In genomic region chr2:25679559-25679958, GRCm38 (mm10) we compare ENCODE assay signal across 36 mouse cellular contexts. TPM values are rescaled to one million over a fixed set of nuclear protein-coding genes. Genes with fewer than 3 reads are reported as not detected.
DNase-seq lines count a peak whose midpoint lies in the region; ATAC-seq lines count a peak whose summit lies in the region.
"Had no signal": no experiment of that assay in that cellular context is flagged by ENCODE, and none has a peak within 500 bp of the region (broad histone marks: within the 10 kb centered on the region; RNA-seq: fewer than 3 reads in every experiment).

No protein-coding gene starts in this region.

- no peak for ATAC-seq in cerebellum, adult (ENCODE audit: insufficient number of reproducible peaks, low FRiP score, low TSS enrichment)
- ATAC-seq: CD4-positive, CD25-positive, alpha-beta regulatory T cell, adult 4 months; forebrain, embryonic 15.5 days; hindbrain, embryonic 16.5 days; intestine, embryonic 15.5 days; Patski had no signal

- peak; percentile 55 for DNase-seq in T-cell, adult 2 months (ENCODE audit: low spot score)
- peak; percentile 39 for DNase-seq in thymus, postnatal 0 days (ENCODE audit: low spot score)
- DNase-seq in thymus, postnatal 25 days, result peak; percentile 58
- no peak for DNase-seq in adrenal gland, postnatal 25 days
- no peak for DNase-seq in frontal cortex, postnatal 14 days (ENCODE audit: low spot score in 2 of 2)
- DNase-seq in cerebellum, postnatal 4 days (ENCODE audit: low spot score in 2 of 2), result no peak
- DNase-seq: adrenal gland, adult 2 months; adrenal gland, postnatal 14 days; cerebellum, adult 18-20 months; cerebellum, adult 9-10 months; cerebellum, postnatal 25 days; embryo, embryonic 11 days; gastrocnemius, postnatal 10 days; heart, adult 18-20 months; heart, postnatal 10 days; heart, postnatal 36 days had no signal

RNA-seq across cellular contexts. Expression of gene Lcn10, which starts 3.0 kb away (rescaled TPM):
- polyA plus RNA-seq in thymus, postnatal 0 days (2015; fragmentation: Nextera tagmentation; extraction: Ambion mirVana), result 0.45 and 0.49 TPM in 2 replicates
- not detected in 2 replicates for total RNA-seq in adrenal gland, postnatal 25 days (2021)
- total RNA-seq: adrenal gland, adult 2 months; adrenal gland, postnatal 14 days; G1E; gastrocnemius, adult 18-20 months; gastrocnemius, postnatal 10 days; gastrocnemius, postnatal 4 days; heart, adult 18-20 months; heart, postnatal 10 days; heart, postnatal 36 days had no signal
- polyA plus RNA-seq: adrenal gland, adult 2 months; brain, embryonic 14.5 days; C2C12; cortical plate, adult 2 months; embryonic facial prominence, embryonic 10.5 days; embryonic facial prominence, embryonic 13.5 days; erythroblast, embryonic 14.5 days; forebrain, embryonic 12.5 days; forebrain, embryonic 15.5 days; G1E; heart, embryonic 12.5 days; heart, embryonic 15.5 days; hindbrain, embryonic 10.5 days; hindbrain, embryonic 13.5 days; hindbrain, embryonic 16.5 days; intestine, embryonic 15.5 days; Patski had no signal

RNA-seq across cellular contexts. Expression of gene Lcn6, which starts 3.0 kb away (rescaled TPM):
- 0.24 TPM in 1 of 2 replicates, not detected in the other for polyA plus RNA-seq in thymus, postnatal 0 days (2015; fragmentation: Nextera tagmentation; extraction: Ambion mirVana)
- not detected in 2 replicates for total RNA-seq in adrenal gland, postnatal 25 days (2021)
- total RNA-seq: adrenal gland, adult 2 months; adrenal gland, postnatal 14 days; G1E; gastrocnemius, adult 18-20 months; gastrocnemius, postnatal 10 days; gastrocnemius, postnatal 4 days; heart, adult 18-20 months; heart, postnatal 10 days; heart, postnatal 36 days had no signal
- polyA plus RNA-seq: adrenal gland, adult 2 months; brain, embryonic 14.5 days; C2C12; CD4-positive, CD25-positive, alpha-beta regulatory T cell, adult 4 months; cortical plate, adult 2 months; embryonic facial prominence, embryonic 10.5 days; embryonic facial prominence, embryonic 13.5 days; erythroblast, embryonic 14.5 days; forebrain, embryonic 12.5 days; forebrain, embryonic 15.5 days; G1E; heart, embryonic 12.5 days; heart, embryonic 15.5 days; hindbrain, embryonic 10.5 days; hindbrain, embryonic 13.5 days; hindbrain, embryonic 16.5 days; intestine, embryonic 15.5 days; Patski had no signal

RNA-seq across cellular contexts. Expression of gene Obp2a, which starts 20.3 kb away (rescaled TPM):
- polyA plus RNA-seq in thymus, postnatal 0 days (2015; fragmentation: Nextera tagmentation; extraction: Ambion mirVana), result 1.5 and 1.9 TPM in 2 replicates
- total RNA-seq in adrenal gland, postnatal 25 days (2021), result 0.61 TPM in 1 of 2 replicates, not detected in the other
- total RNA-seq: G1E; gastrocnemius, adult 18-20 months; gastrocnemius, postnatal 10 days; gastrocnemius, postnatal 4 days; heart, adult 18-20 months; heart, postnatal 10 days; heart, postnatal 36 days had no signal
- polyA plus RNA-seq: brain, embryonic 14.5 days; C2C12; CD4-positive, CD25-positive, alpha-beta regulatory T cell, adult 4 months; cortical plate, adult 2 months; embryonic facial prominence, embryonic 10.5 days; embryonic facial prominence, embryonic 13.5 days; erythroblast, embryonic 14.5 days; forebrain, embryonic 12.5 days; forebrain, embryonic 15.5 days; G1E; heart, embryonic 12.5 days; heart, embryonic 15.5 days; hindbrain, embryonic 10.5 days; hindbrain, embryonic 13.5 days; hindbrain, embryonic 16.5 days; intestine, embryonic 15.5 days; Patski had no signal

RNA-seq across cellular contexts. Expression of gene Lcn5, which starts 21.8 kb away (rescaled TPM):
- not detected in 2 replicates for polyA plus RNA-seq in thymus, postnatal 0 days (2015; fragmentation: Nextera tagmentation; extraction: Ambion mirVana)
- not detected in 2 replicates for total RNA-seq in adrenal gland, postnatal 25 days (2021)
- total RNA-seq: adrenal gland, adult 2 months; adrenal gland, postnatal 14 days; G1E; gastrocnemius, adult 18-20 months; gastrocnemius, postnatal 10 days; gastrocnemius, postnatal 4 days; heart, adult 18-20 months; heart, postnatal 10 days; heart, postnatal 36 days had no signal
- polyA plus RNA-seq: adrenal gland, adult 2 months; brain, embryonic 14.5 days; C2C12; CD4-positive, CD25-positive, alpha-beta regulatory T cell, adult 4 months; cortical plate, adult 2 months; embryonic facial prominence, embryonic 10.5 days; embryonic facial prominence, embryonic 13.5 days; erythroblast, embryonic 14.5 days; forebrain, embryonic 12.5 days; forebrain, embryonic 15.5 days; G1E; heart, embryonic 12.5 days; heart, embryonic 15.5 days; hindbrain, embryonic 10.5 days; hindbrain, embryonic 13.5 days; hindbrain, embryonic 16.5 days; intestine, embryonic 15.5 days; Patski had no signal

RNA-seq across cellular contexts. Expression of gene Lcn8, which starts 26.6 kb away (rescaled TPM):
- 0.38 and 0.76 TPM in 2 replicates for polyA plus RNA-seq in thymus, postnatal 0 days (2015; fragmentation: Nextera tagmentation; extraction: Ambion mirVana)
- total RNA-seq in adrenal gland, postnatal 25 days (2021), result not detected in 2 replicates
- total RNA-seq: adrenal gland, adult 2 months; adrenal gland, postnatal 14 days; G1E had no signal
- polyA plus RNA-seq: adrenal gland, adult 2 months; brain, embryonic 14.5 days; C2C12; CD4-positive, CD25-positive, alpha-beta regulatory T cell, adult 4 months; cortical plate, adult 2 months; embryonic facial prominence, embryonic 13.5 days; erythroblast, embryonic 14.5 days; forebrain, embryonic 12.5 days; forebrain, embryonic 15.5 days; G1E; heart, embryonic 12.5 days; heart, embryonic 15.5 days; hindbrain, embryonic 10.5 days; hindbrain, embryonic 13.5 days; hindbrain, embryonic 16.5 days; intestine, embryonic 15.5 days; Patski had no signal

Comparison
In these comparisons a context has a peak if more than half of its experiments do, and no peak if none do; other contexts are left out.
1. DNase-seq: peak in T-cell, adult 2 months (single experiment), thymus, postnatal 0 days (single experiment) and thymus, postnatal 25 days (single experiment); none in adrenal gland, postnatal 25 days (single experiment), frontal cortex, postnatal 14 days (0 of 2) and cerebellum, postnatal 4 days (0 of 2).